Mouse (Mus musculus) limb, embryonic 15.5 days (tissue): Measurements from ENCODE around the gene Cadm1. TPM values are rescaled to one million over a fixed set of nuclear protein-coding genes. Genes with fewer than 3 reads are reported as not detected.

ENCODE experiments used
- ATAC-seq: fragments of 200-750 bp; cut with Nextera tagmentation; 2 replicates; pipeline ENCODE4 v1.8.0; 2017; ENCODE audit warnings: low read depth, moderate TSS enrichment; ENCODE audit not compliant: insufficient number of reproducible peaks, low FRiP score, low TSS enrichment
- H3K27ac ChIP-seq: fragments of 300-500 bp; sonication (generic); 2 replicates; pipeline ENCODE4 v1.5.1; 2015; ENCODE audit warnings: moderate library complexity, mild to moderate bottlenecking, inconsistent platforms
- H3K27me3 ChIP-seq: fragments of 300-500 bp; sonication (generic); 2 replicates; pipeline ENCODE4 v1.6.1; 2015; ENCODE audit warnings: inconsistent platforms
- H3K36me3 ChIP-seq: fragments of 300-500 bp; sonication (generic); 2 replicates; pipeline ENCODE4 v1.6.1; 2015; ENCODE audit warnings: inconsistent platforms
- H3K4me1 ChIP-seq: fragments of 300-500 bp; sonication (generic); 2 replicates; pipeline ENCODE4 v1.6.1; 2015; ENCODE audit warnings: inconsistent platforms
- H3K4me2 ChIP-seq: fragments of 300-500 bp; sonication (generic); 2 replicates; pipeline ENCODE4 v1.6.1; 2015; ENCODE audit warnings: mild to moderate bottlenecking, inconsistent platforms
- H3K4me3 ChIP-seq: fragments of 300-500 bp; sonication (generic); 2 replicates; pipeline ENCODE4 v1.5.1; 2015; ENCODE audit warnings: mild to moderate bottlenecking, inconsistent platforms
- H3K9ac ChIP-seq: fragments of 300-500 bp; sonication (generic); 2 replicates; pipeline ENCODE4 v1.6.1; 2015; ENCODE audit warnings: inconsistent platforms
- H3K9me3 ChIP-seq: fragments of 300-500 bp; sonication (generic); 2 replicates; pipeline ENCODE4 v1.6.1; 2016; ENCODE audit warnings: inconsistent platforms
- WGBS: fragments of 180-500 bp; shearing (Covaris S2); methylation state at CpG from one replicate; pipeline ENCODE4 v1.1.7; 2015; 5-methylcytosine and 5-hydroxymethylcytosine counted together
- polyA plus RNA-seq: library from polyadenylated mRNA; unstranded; fragments of >200 nt; fragmentation: Nextera tagmentation; extraction: Ambion mirVana; gene quantifications from 2 replicates; pipeline ENCODE4 v1.2.1, GENCODE M21; 2015

The Cadm1 gene
- polyA plus RNA-seq, 1 experiment from 2014 or later = 30.0 TPM

DNA sequence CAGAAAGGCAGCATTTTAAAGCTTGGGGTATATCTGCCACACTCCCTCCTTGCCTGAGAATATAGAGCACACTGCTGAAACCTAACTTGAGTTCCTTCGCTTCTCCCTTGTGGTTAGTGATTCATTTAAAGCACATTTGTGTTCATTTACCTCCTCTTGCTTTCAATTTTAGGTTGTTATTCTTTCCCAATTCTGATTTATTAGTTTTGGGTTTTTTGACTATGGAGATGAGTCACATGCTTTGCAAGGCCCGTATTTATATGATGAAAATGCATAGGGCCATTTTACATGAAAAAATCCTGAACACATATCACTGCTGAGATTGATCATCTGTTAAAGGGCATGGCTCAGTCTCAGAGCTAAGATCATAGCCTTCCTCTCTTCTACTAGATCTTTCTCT lies 115.1 kb downstream of the Cadm1 start:
- H3K27ac ChIP-seq = no peak overlapping the region
- WGBS = 63% methylated on average over 2 of the region's 2 CpGs
- H3K4me1 ChIP-seq = no peaks in the 10 kb centered on the region
- H3K4me2 ChIP-seq = no peak overlapping the region
- no peaks in the 10 kb centered on the region for H3K9me3 ChIP-seq
- no peak overlapping the region for H3K4me3 ChIP-seq
- H3K27me3 ChIP-seq = no peaks in the 10 kb centered on the region
- no peak for ATAC-seq
- no peaks in the 10 kb centered on the region for H3K36me3 ChIP-seq
- no peak overlapping the region for H3K9ac ChIP-seq

GRCm38 (mm10) chr9:47651431-47651830 lies 121.5 kb downstream of the Cadm1 start:
- Histone ChIP-seq H3K9me3 (no peaks in the 10 kb centered on the region), H3K4me1 (0 out of 2 replicates have a peak, but pooled peaks cover 4% of the 10 kb centered on the region), H3K4me2 (no peak overlapping the region), H3K36me3 (no peaks in the 10 kb centered on the region), H3K27me3 (no peaks in the 10 kb centered on the region), H3K4me3 (no peak overlapping the region), H3K27ac (no peak overlapping the region), H3K9ac (no peak overlapping the region)
- 86% methylated on average over 11 of the region's 11 CpGs for WGBS
- no peak for ATAC-seq

GRCm38 (mm10) chr9:47652203-47652602 lies 122.2 kb downstream of the Cadm1 start:
- no peaks in the 10 kb centered on the region for H3K9me3 ChIP-seq
- H3K4me3 ChIP-seq = no peak overlapping the region
- no peak for ATAC-seq
- no peak overlapping the region for H3K9ac ChIP-seq
- H3K36me3 ChIP-seq = no peaks in the 10 kb centered on the region
- H3K4me1 ChIP-seq = 0 out of 2 replicates have a peak, but pooled peaks cover 4% of the 10 kb centered on the region
- 77% methylated on average over 5 of the region's 5 CpGs for WGBS
- no peak overlapping the region for H3K27ac ChIP-seq
- no peaks in the 10 kb centered on the region for H3K27me3 ChIP-seq
- no peak overlapping the region for H3K4me2 ChIP-seq

- Histone ChIP-seq H3K4me2 (no peak overlapping the region), H3K27me3 (no peaks in the 10 kb centered on the region), H3K4me3 (no peak overlapping the region), H3K36me3 (no peaks in the 10 kb centered on the region), H3K4me1 (0 out of 2 replicates have a peak, but pooled peaks cover 4% of the 10 kb centered on the region), H3K27ac (no peak overlapping the region), H3K9me3 (no peaks in the 10 kb centered on the region), H3K9ac (no peak overlapping the region)
- ATAC-seq = no peak
- WGBS = 84% methylated on average over 4 of the region's 4 CpGs
These were observed 123.0 kb downstream of the Cadm1 start for GRCm38 (mm10) chr9:47652936-47653335.

- no peak overlapping the region for H3K4me2 ChIP-seq
- H3K4me1 ChIP-seq = no peaks in the 10 kb centered on the region
- H3K27me3 ChIP-seq = no peaks in the 10 kb centered on the region
- no peak overlapping the region for H3K27ac ChIP-seq
- no peak overlapping the region for H3K4me3 ChIP-seq
- 79% methylated on average over 6 of the region's 6 CpGs for WGBS
- H3K9ac ChIP-seq = no peak overlapping the region
- H3K36me3 ChIP-seq = no peaks in the 10 kb centered on the region
- no peaks in the 10 kb centered on the region for H3K9me3 ChIP-seq
- ATAC-seq = no peak
These were observed 129.6 kb downstream of the Cadm1 start for GRCm38 (mm10) chr9:47659366-47660090.

- H3K27ac ChIP-seq = no peak overlapping the region
- 83% methylated on average over 7 of the region's 7 CpGs for WGBS
These were observed 131.6 kb downstream of the Cadm1 start for GRCm38 (mm10) chr9:47661611-47662010.

DNA sequence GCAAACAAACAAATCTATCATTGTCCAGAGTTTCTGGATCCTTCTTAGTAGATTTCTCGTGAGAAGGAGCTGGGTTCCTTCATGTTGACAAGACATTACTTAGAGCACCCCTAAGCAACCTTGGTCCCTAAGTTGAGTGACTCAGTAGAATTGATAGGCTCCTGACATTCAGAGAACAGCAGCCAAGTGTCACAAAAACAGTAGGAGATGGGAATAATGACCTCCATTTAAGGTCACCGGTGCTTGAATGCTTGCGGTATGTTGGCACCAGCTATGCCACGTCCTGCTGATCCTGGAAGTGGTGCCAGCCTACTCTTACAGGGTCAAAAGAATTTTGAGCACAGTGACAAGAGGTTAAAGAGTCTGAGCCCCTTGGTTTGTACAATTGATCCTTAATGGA lies 139.2 kb downstream of the Cadm1 start:
- H3K9ac ChIP-seq = no peak overlapping the region
- no peaks in the 10 kb centered on the region for H3K9me3 ChIP-seq
- H3K4me2 ChIP-seq = no peak overlapping the region
- H3K27me3 ChIP-seq = no peaks in the 10 kb centered on the region
- H3K4me1 ChIP-seq = no peaks in the 10 kb centered on the region
- H3K27ac ChIP-seq = no peak overlapping the region
- no peak overlapping the region for H3K4me3 ChIP-seq
- no peaks in the 10 kb centered on the region for H3K36me3 ChIP-seq
- WGBS = 79% methylated on average over 4 of the region's 4 CpGs
- no peak for ATAC-seq

More at GRCm38 (mm10) chr9:47661611-47662010, 131.6 kb downstream of the Cadm1 start:
- Histone ChIP-seq H3K27me3 (no peaks in the 10 kb centered on the region), H3K4me1 (no peaks in the 10 kb centered on the region), H3K9ac (no peak overlapping the region), H3K9me3 (no peaks in the 10 kb centered on the region), H3K4me3 (no peak overlapping the region), H3K36me3 (no peaks in the 10 kb centered on the region), H3K4me2 (no peak overlapping the region)
- no peak for ATAC-seq

- H3K4me2 ChIP-seq = no peak overlapping the region
- H3K36me3 ChIP-seq = no peaks in the 10 kb centered on the region
- peaks cover 11% of the 10 kb centered on the region for H3K4me1 ChIP-seq
- no peak overlapping the region for H3K27ac ChIP-seq
- no peaks in the 10 kb centered on the region for H3K9me3 ChIP-seq
- no peaks in the 10 kb centered on the region for H3K27me3 ChIP-seq
- no peak overlapping the region for H3K4me3 ChIP-seq
- no peak for ATAC-seq
- 51% methylated on average over 11 of the region's 11 CpGs for WGBS
- no peak overlapping the region for H3K9ac ChIP-seq
These were observed 141.6 kb downstream of the Cadm1 start for GRCm38 (mm10) chr9:47671617-47672016.

- 0 out of 2 replicates have a peak overlapping the region, but pooled peaks have one; percentile 47 for H3K27ac ChIP-seq
- H3K4me3 ChIP-seq = no peak overlapping the region
- 34% methylated on average over 11 of the region's 11 CpGs for whole genome bisulfite sequencing
- peaks cover 5% of the 10 kb centered on the region; the same call in 1 of the 2 replicates for H3K27me3 ChIP-seq
- no peaks in the 10 kb centered on the region for H3K36me3 ChIP-seq
- peaks cover 11% of the 10 kb centered on the region for H3K4me1 ChIP-seq
- no peak; the same call in 1 of the 2 replicates for ATAC-seq
- no peak overlapping the region for H3K4me2 ChIP-seq
- no peaks in the 10 kb centered on the region for H3K9me3 ChIP-seq
- no peak overlapping the region for H3K9ac ChIP-seq
These were observed 145.1 kb downstream of the Cadm1 start for GRCm38 (mm10) chr9:47674766-47675713.

GRCm38 (mm10) chr9:47686881-47687280 lies 156.9 kb downstream of the Cadm1 start:
- Histone ChIP-seq H3K27me3 (peaks cover 29% of the 10 kb centered on the region; the same call in 1 of the 2 replicates), H3K9me3 (no peaks in the 10 kb centered on the region), H3K4me2 (no peak overlapping the region), H3K27ac (no peak overlapping the region), H3K4me3 (no peak overlapping the region), H3K9ac (no peak overlapping the region), H3K36me3 (no peaks in the 10 kb centered on the region), H3K4me1 (peaks cover 23% of the 10 kb centered on the region)
- no peak for ATAC-seq
- 70% methylated on average over 2 of the region's 2 CpGs for WGBS

DNA sequence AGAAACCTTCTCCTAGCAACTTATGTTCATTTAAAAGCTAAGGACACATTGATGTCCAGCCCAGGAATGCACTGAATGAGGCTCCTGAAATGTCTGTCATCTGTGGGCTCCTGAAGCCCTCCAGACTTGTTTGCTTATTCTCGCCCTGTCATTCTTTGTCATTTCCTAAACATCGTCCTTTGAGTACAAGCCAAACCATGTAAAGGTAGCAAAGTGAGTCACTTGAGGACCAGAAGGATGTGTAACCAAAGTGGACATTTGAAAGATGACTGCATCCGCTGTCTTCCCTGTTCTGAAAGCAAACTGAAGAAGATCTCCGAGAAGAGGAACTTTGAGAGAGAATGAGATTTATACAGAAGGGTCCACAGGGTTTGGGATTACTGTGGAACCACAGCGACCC lies 157.6 kb downstream of the Cadm1 start:
- Histone ChIP-seq H3K4me2 (no peak overlapping the region), H3K9ac (no peak overlapping the region), H3K4me1 (peaks cover 19% of the 10 kb centered on the region), H3K27ac (no peak overlapping the region), H3K9me3 (no peaks in the 10 kb centered on the region), H3K27me3 (peaks cover 29% of the 10 kb centered on the region; the same call in 1 of the 2 replicates), H3K36me3 (no peaks in the 10 kb centered on the region), H3K4me3 (no peak overlapping the region)
- no peak for ATAC-seq
- WGBS = 85% methylated on average over 5 of the region's 5 CpGs

DNA sequence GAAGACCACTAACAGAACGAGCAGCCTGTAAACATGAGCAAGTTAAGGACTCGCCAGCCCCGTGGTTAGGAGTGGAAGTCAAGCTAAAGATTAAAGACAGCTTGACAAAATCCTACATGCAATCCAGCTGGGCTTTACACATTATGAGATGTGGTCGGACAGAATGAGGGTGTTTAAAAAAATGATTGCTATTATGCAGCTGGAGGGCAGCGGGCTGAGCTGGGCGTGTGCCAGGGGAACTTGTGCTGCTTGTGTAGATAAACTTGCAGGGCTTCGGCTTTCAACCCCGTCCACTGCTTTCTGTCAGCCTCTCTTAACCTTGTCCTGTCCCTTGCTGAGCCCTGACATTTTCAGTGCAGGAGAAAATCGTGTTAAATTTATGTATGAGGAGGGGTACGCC lies 158.3 kb downstream of the Cadm1 start:
- Histone ChIP-seq H3K4me2 (no peak overlapping the region), H3K4me1 (peaks cover 16% of the 10 kb centered on the region), H3K27me3 (peaks cover 29% of the 10 kb centered on the region; the same call in 1 of the 2 replicates), H3K9ac (no peak overlapping the region), H3K4me3 (no peak overlapping the region), H3K9me3 (no peaks in the 10 kb centered on the region), H3K36me3 (no peaks in the 10 kb centered on the region), H3K27ac (no peak overlapping the region)
- no peak for ATAC-seq
- WGBS = 17% methylated on average over 10 of the region's 10 CpGs
